10 mouse cellular contexts compared by ENCODE assay signal in the genomic region with DNA sequence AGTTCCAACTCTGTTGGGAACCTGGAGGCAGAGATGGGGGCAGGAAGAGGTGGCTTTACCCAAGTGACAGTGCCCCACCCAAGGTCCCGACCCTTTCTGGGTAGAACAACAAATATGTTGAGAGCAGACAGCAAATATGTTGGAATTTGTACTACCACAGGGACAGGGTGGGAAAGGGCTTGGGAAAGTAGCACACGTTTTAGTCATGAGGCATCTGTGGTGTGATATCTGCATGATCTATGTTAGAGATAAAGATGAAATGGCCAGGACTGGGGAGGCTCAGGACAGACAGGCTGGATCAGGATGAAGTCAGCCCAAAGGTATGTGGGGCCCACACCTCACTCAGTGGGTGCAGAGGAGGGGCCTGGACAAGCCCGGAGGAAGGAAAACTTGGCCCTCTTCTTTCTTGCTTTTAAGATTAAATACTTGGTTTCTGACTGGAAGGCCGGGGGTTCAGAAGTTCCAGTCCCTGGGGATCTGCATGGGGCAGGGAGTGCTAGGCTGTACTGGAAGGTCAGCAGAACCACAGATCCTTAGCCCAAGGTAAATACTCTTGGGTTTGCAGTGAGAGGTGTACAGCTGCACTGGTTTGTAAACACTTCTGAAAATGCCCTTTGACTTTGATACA. TPM values are rescaled to one million over a fixed set of nuclear protein-coding genes. Genes with fewer than 3 reads are reported as not detected.
DNase-seq lines count a peak whose midpoint lies in the region; ATAC-seq and TF ChIP-seq lines count a peak whose summit lies in the region.
"Had no signal": no experiment of that assay in that cellular context is flagged by ENCODE, and none has a peak within 500 bp of the region (broad histone marks: within the 10 kb centered on the region; RNA-seq: fewer than 3 reads in every experiment).

No protein-coding gene starts in this region.

- H3K4me2 ChIP-seq in embryonic facial prominence, embryonic 13.5 days, result no peak overlapping the region
- H3K4me2 ChIP-seq in limb, embryonic 14.5 days (replicated peaks; ENCODE audit: low read depth, low read length, severe bottlenecking), result 0 out of 2 replicates have a peak overlapping the region, but pooled peaks have one; percentile 4

- 31% methylated on average over 4 of the region's 4 CpGs for WGBS in embryonic facial prominence, embryonic 13.5 days
- WGBS in limb, embryonic 14.5 days, result 42% methylated on average over 4 of the region's 4 CpGs

- no peaks in the 10 kb centered on the region for H3K9me3 ChIP-seq in embryonic facial prominence, embryonic 13.5 days
- H3K9me3 ChIP-seq in limb, embryonic 14.5 days (ENCODE audit: control insufficient read depth, low read length), result no peaks in the 10 kb centered on the region

- H3K36me3 ChIP-seq in testis, adult 2 months (ENCODE audit: control insufficient read depth, insufficient read depth, low read length), result no peaks in the 10 kb centered on the region
- no peaks in the 10 kb centered on the region for H3K36me3 ChIP-seq in embryonic facial prominence, embryonic 13.5 days
- no peaks in the 10 kb centered on the region for H3K36me3 ChIP-seq in limb, embryonic 14.5 days (ENCODE audit: control insufficient read depth, insufficient read depth, low read length)

- H3K4me3 ChIP-seq in testis, adult 2 months (ENCODE audit: control insufficient read depth, low read depth, low read length), result no peak overlapping the region
- H3K4me3 ChIP-seq in embryonic facial prominence, embryonic 13.5 days, result no peak overlapping the region
- no peak overlapping the region for H3K4me3 ChIP-seq in limb, embryonic 14.5 days (replicated peaks; ENCODE audit: low read length)

- H3K27ac ChIP-seq in testis, adult 2 months (ENCODE audit: control insufficient read depth, insufficient read depth, low read depth, low read length), result peak overlapping the region; percentile 76; the same call in 1 of the 2 replicates
- H3K27ac ChIP-seq in embryonic facial prominence, embryonic 13.5 days, result peak overlapping the region; percentile 55
- peak overlapping the region; percentile 45; the same call in 1 of the 2 replicates for H3K27ac ChIP-seq in limb, embryonic 14.5 days (replicated peaks; ENCODE audit: low read depth, low read length)

- no peak for TF ChIP-seq CTCF in testis, adult 2 months (IDR thresholded peaks at IDR 0.05; ENCODE audit: control insufficient read depth, insufficient read depth, insufficient replicate concordance, low read depth, low read length)

- no peaks in the 10 kb centered on the region for H3K27me3 ChIP-seq in testis, adult 2 months (ENCODE audit: control insufficient read depth, insufficient read depth, low read length)
- no peaks in the 10 kb centered on the region for H3K27me3 ChIP-seq in embryonic facial prominence, embryonic 13.5 days
- no peaks in the 10 kb centered on the region for H3K27me3 ChIP-seq in limb, embryonic 14.5 days (ENCODE audit: control insufficient read depth, insufficient read depth, low read length)

- TF ChIP-seq POLR2A in testis, adult 2 months (IDR thresholded peaks at IDR 0.05; ENCODE audit: control insufficient read depth, low read depth, low read length), result no peak
- no peak for TF ChIP-seq POLR2A in limb, embryonic 14.5 days (IDR thresholded peaks at IDR 0.05; ENCODE audit: borderline replicate concordance, extremely low read depth, insufficient read depth, insufficient read length)

- DNase-seq in testis, postnatal 10 days (ENCODE audit: low spot score), result no peak
- peak; percentile 22 for DNase-seq in limb, embryonic 14.5 days (ENCODE audit: low spot score)
- DNase-seq in urinary bladder, postnatal 4 days (ENCODE audit: low spot score in 2 of 2), result peak; percentile 53 to 58
- no peak for DNase-seq in frontal cortex, postnatal 14 days (ENCODE audit: low spot score in 2 of 2)
- no peak for DNase-seq in cerebellum, postnatal 25 days
- DNase-seq: kidney, adult 11 months had no signal

- H3K4me1 ChIP-seq in testis, adult 2 months (ENCODE audit: control insufficient read depth, insufficient read depth, low read length), result peaks cover 4% of the 10 kb centered on the region; the same call in 1 of the 2 replicates
- peaks cover 32% of the 10 kb centered on the region for H3K4me1 ChIP-seq in embryonic facial prominence, embryonic 13.5 days
- peaks cover 17% of the 10 kb centered on the region for H3K4me1 ChIP-seq in limb, embryonic 14.5 days (ENCODE audit: control insufficient read depth, insufficient read depth, low read length)

- ATAC-seq in embryonic facial prominence, embryonic 13.5 days (ENCODE audit: insufficient number of reproducible peaks, insufficient read depth, low FRiP score, low TSS enrichment, low read depth), result 0 out of 2 replicates have a peak, but pooled peaks have one; percentile 58
- peak; percentile 42; the same call in 1 of the 2 replicates for ATAC-seq in limb, embryonic 14.5 days (ENCODE audit: low FRiP score, low read depth)
- ATAC-seq in erythroblast, adult 5-6 weeks (replicated peaks; ENCODE audit: low FRiP score, poor library complexity, severe bottlenecking), result no peak

- peak overlapping the region; percentile 60 for H3K9ac ChIP-seq in embryonic facial prominence, embryonic 13.5 days
- 0 out of 2 replicates have a peak overlapping the region, but pooled peaks have one; percentile 14 for H3K9ac ChIP-seq in limb, embryonic 14.5 days (ENCODE audit: low read depth, low read length, severe bottlenecking)

RNA-seq across cellular contexts. Expression of a gene that starts 19.1 kb away (rescaled TPM):
- 0.41 TPM in 1 of 2 replicates, not detected in the other for polyA plus RNA-seq in testis, adult 2 months (2012; rRNA removed)
- polyA plus RNA-seq in embryonic facial prominence, embryonic 13.5 days (2015; fragmentation: Nextera tagmentation; extraction: Ambion mirVana), result not detected in 2 replicates
- polyA plus RNA-seq in limb, embryonic 14.5 days (2012; rRNA removed), result 0.35 TPM in 1 of 2 replicates, not detected in the other
- not detected in 2 replicates for polyA plus RNA-seq in limb, embryonic 14.5 days (2014; fragmentation: Nextera tagmentation; extraction: Ambion mirVana)
- total RNA-seq in erythroblast, adult 5-6 weeks (2015; ENCODE audit: low replicate concordance), result not detected in 2 replicates
- total RNA-seq in erythroblast, adult 5-6 weeks (2017; ENCODE audit: low replicate concordance), result not detected in 2 replicates
- polyA plus RNA-seq: neural tube, embryonic 11.5 days had no signal

RNA-seq across cellular contexts. Expression of a gene that starts 28.6 kb away (rescaled TPM):
- 232 and 259 TPM in 2 replicates for polyA plus RNA-seq in testis, adult 2 months (2012; rRNA removed)
- polyA plus RNA-seq in embryonic facial prominence, embryonic 13.5 days (2015; fragmentation: Nextera tagmentation; extraction: Ambion mirVana), result 15.9 and 17.4 TPM in 2 replicates
- polyA plus RNA-seq in limb, embryonic 14.5 days (2012; rRNA removed), result 5.7 and 6.3 TPM in 2 replicates
- 8.5 and 11.2 TPM in 2 replicates for polyA plus RNA-seq in limb, embryonic 14.5 days (2014; fragmentation: Nextera tagmentation; extraction: Ambion mirVana)
- total RNA-seq in erythroblast, adult 5-6 weeks (2015; ENCODE audit: low replicate concordance), result 2.1 and 3.1 TPM in 2 replicates
- 3.9 and 5.1 TPM in 2 replicates for total RNA-seq in erythroblast, adult 5-6 weeks (2017; ENCODE audit: low replicate concordance)

Comparison
In these comparisons a context has a peak if more than half of its experiments do, and no peak if none do; other contexts are left out.
1. DNase-seq: peak in limb, embryonic 14.5 days (single experiment) and urinary bladder, postnatal 4 days (2 of 2); none in testis, postnatal 10 days (single experiment), frontal cortex, postnatal 14 days (0 of 2) and cerebellum, postnatal 25 days (0 of 2).
2. RNA of a gene that starts 28.6 kb away (polyA plus RNA-seq): 232 to 259 TPM in testis, adult 2 months; 15.9 to 17.4 TPM in embryonic facial prominence, embryonic 13.5 days and 5.7 to 11.2 TPM in limb, embryonic 14.5 days; every median in the first group is over 10 times any median in the second.
3. Peak in every context shown above with its lines, with median percentiles within 50 percentile points of each other: H3K27ac ChIP-seq.